Mouse (Mus musculus): ENCODE measurements around the gene P2ry12. TPM values are rescaled to one million over a fixed set of nuclear protein-coding genes. Genes with fewer than 3 reads are reported as not detected.

P2ry12 gene
- total RNA-seq (2014; fragmentation: Nextera tagmentation) (not detected in 2 replicates), total RNA-seq (2017) (not detected in 2 replicates)

DNA sequence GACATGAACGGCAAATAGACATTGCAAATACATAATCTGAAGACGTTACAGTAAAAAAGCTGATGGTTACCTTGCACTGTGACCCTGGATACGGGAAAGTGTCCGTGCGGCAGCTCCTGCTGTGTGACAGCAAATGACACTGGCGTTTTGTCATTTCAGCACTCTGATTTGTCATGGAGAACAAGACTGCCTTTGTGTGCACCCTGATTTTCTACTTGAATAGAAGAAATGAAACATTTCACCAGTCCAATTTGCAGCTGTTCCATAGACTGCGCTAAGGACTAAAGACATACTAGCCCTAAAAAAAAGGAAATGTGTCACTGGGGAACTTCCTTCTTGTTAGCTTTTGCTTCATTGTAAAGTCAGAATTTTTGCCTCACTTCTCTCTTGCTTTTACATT lies at the start of gene P2ry12:
TSS of gene P2ry12 (minus strand) at position 168 of the 400 bp plus-strand sequence.
- ATAC-seq (replicated peaks; ENCODE audit: poor library complexity, severe bottlenecking), result peak; percentile 54

GRCm38 (mm10) chr3:59305518-59305917 lies 42.8 kb upstream of the P2ry12 start:
- no peak for ATAC-seq (replicated peaks; ENCODE audit: poor library complexity, severe bottlenecking)

DNA sequence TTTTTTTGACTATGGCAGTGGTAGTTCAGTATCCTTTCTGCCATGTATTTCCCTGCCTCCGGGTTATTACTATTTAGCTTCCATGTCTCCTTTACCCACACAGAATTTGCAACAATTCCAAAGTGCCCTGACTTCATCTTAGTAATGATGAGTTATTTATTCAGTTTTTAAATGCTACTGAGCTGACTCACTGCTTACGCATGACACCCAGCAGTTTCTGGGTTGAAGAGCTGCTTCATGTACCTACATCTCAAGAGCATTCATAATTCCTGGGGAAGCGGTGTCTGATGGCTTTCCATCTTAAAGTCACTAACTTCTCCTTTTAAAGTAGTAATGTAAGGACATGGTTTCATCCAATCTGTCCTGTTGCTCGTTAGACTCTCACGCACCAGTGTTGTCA lies 42.3 kb upstream of the P2ry12 start:
- no peak for ATAC-seq (replicated peaks; ENCODE audit: poor library complexity, severe bottlenecking)

DNA sequence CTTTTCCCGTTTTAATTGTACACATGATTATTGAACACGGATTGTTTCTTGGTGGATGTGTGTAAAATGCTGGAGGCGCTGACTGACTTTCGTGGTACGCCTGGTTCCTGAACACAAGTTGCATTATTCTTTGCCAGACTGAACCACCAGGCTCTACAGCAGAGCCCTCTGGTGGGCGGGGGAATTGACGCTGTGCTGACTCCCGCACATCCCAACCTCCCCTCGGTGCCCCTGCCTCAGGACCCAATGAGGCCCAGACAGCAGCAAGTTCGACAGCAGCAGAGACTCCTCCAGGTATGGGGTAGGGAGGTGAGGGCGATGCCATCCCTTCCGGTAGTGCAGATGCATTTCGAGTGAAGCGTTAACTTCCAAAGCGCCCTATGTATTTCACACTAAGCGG lies 35.0 kb upstream of the P2ry12 start:
- no peak for ATAC-seq (replicated peaks; ENCODE audit: poor library complexity, severe bottlenecking)

GRCm38 (mm10) chr3:59296563-59297130 lies 34.0 kb upstream of the P2ry12 start:
- no peak for ATAC-seq (replicated peaks; ENCODE audit: poor library complexity, severe bottlenecking)

DNA sequence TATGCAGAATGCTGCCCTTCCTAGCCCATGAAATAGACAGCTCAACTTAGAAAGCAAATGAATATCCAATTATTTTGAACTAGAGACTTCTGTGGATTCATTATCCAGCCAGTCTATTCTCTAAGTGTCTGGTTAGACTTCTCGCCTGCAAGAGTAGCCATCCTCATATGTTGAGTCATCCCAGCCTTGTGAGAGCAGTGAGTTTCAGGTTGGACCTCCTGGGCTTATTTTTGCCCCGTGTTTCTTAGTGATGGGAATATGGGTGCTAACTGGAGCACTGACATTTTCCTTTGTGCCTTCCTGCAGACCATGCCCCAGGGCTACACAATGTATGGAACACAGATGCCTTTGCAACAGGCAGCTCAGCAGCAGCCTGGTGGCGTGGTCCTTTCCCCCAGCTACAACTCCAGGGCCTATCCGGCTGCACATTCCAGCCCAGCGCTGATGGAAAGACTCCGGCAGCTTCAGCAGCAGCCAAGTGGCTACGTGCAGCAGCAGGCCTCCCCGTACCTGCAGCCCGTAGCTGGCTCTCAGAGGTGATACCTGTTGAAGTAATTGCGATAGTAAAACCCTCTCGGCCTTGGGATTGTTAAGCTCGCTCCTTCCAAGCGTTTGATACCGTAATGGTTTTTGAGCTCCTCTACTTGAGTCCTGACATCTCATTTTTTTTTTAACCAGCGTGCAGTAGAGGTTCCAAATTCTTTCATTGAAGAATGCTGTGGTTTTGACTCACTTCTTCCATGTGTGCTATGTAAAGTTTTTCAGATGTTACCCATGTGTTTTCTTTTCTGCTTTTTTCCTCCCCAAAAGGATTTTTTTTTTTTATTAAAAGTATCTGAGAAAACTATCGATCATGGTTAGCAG lies 33.3 kb upstream of the P2ry12 start:
- ATAC-seq (replicated peaks; ENCODE audit: poor library complexity, severe bottlenecking), result no peak

DNA sequence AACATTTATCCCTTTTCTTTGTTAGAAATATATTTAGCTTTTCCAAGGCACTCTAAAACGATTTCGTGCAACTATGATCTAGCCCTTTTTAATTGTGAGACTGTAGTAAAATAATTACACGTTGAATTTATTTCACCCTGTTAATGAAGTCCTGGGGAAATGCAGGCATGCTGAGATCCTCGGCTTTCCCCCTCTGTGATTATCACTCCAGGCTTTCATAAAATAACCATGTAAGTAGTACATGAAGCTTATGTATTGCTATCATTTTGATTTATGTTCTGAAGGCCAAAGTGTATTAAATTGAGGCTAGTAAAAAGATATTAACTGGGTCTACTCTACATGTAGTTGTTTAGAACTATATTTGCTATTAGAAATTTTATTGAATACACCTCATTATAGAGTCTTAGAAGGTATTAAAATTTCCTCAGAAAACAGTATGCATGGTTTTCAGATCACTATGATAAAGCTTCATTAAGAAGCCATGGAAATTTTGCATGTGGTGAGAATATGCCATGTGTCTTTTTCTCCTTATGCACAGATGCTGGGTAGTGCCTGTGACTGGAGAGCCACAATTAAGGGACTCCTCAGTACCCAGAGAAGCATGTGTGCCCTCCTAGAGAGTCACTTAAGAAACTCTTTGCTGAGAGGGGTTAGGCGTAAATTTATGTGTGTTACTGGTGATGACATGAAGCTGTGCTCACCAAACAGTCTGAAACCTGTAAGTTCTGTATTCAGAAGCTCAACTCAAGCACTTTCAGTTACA lies 30.9 kb upstream of the P2ry12 start:
- ATAC-seq (replicated peaks; ENCODE audit: poor library complexity, severe bottlenecking), result no peak

DNA sequence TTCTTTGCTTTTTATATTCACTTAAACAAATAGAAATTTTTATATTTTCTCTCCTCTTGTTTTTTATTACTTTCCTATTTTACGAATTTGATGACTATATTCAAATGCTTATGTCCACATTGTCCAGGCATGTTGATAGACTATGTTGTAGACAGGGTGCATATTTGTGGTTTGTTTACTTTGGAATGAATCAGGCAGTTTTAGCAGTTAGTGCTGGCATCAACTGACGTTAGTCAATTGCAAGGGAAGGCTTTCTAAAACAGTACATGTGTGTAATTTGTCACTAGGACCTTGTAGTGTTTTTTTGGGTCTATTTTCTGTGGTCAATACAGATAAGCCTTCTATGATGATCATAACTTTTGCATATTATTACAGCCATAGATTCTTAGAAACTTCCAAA lies 27.9 kb upstream of the P2ry12 start:
- ATAC-seq (replicated peaks; ENCODE audit: poor library complexity, severe bottlenecking), result no peak

- no peak for ATAC-seq (replicated peaks; ENCODE audit: poor library complexity, severe bottlenecking)
These were observed 15.9 kb upstream of the P2ry12 start for GRCm38 (mm10) chr3:59278620-59279019.

DNA sequence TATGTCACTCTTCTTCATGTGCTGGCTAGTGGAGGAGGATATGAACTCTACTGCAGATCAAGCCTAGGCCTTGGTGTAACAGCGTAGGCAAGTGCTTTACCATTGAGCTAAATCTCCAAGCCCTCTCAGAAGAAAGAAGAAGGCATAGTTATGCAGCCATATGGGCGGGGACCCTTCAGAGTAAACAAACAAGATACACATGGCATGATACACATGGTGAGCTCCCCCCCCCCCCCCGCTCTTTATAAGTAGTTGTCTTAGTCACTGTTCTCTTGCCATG lies 15.5 kb upstream of the P2ry12 start:
- ATAC-seq (replicated peaks; ENCODE audit: poor library complexity, severe bottlenecking), result no peak

- no peak for ATAC-seq (replicated peaks; ENCODE audit: poor library complexity, severe bottlenecking)
These were observed 15.0 kb upstream of the P2ry12 start for GRCm38 (mm10) chr3:59277502-59278253.

GRCm38 (mm10) chr3:59270811-59271210 lies 8.1 kb upstream of the P2ry12 start:
- no peak for ATAC-seq (replicated peaks; ENCODE audit: poor library complexity, severe bottlenecking)

GRCm38 (mm10) chr3:59263988-59264387 lies 1.3 kb upstream of the P2ry12 start:
- ATAC-seq (replicated peaks; ENCODE audit: poor library complexity, severe bottlenecking), result peak; percentile 43

- no peak for ATAC-seq (replicated peaks; ENCODE audit: poor library complexity, severe bottlenecking)
These were observed 746 bp upstream of the P2ry12 start for GRCm38 (mm10) chr3:59263417-59263816.

DNA sequence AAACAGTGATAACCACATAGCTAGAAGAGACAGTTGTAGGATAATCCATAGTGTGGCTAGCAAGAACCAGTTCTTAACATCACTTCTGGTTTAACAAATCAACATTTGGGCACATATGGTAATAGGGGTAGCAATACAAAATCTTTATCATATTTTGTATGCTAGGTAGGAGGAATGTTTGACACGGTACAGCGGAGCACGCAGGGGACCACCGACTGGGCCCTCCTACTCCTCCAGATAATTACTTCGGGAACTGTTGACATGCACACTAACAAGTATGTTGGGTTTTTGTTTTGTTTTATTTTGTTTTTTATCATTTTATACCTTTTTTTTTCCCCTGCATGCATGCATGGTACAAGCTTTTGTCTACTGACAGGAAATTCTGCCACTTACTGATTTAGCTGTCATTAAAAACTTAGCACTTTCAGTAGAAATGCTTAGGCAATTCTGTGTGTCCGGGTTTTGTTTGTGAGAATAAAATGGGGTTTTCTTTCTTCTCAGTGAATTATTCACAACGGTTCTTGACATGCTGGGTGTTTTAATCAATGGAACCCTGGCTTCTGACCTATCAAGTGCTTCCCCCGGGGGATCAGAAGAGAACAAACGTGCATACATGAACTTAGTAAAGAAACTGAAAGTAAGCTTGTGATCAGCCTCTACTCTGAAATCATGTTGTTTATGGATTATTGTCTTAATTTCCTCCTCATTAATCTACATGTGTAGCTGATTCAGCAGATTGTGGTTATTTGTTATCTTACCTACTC lies 780 bp downstream of the P2ry12 start:
- ATAC-seq (replicated peaks; ENCODE audit: poor library complexity, severe bottlenecking), result no peak

DNA sequence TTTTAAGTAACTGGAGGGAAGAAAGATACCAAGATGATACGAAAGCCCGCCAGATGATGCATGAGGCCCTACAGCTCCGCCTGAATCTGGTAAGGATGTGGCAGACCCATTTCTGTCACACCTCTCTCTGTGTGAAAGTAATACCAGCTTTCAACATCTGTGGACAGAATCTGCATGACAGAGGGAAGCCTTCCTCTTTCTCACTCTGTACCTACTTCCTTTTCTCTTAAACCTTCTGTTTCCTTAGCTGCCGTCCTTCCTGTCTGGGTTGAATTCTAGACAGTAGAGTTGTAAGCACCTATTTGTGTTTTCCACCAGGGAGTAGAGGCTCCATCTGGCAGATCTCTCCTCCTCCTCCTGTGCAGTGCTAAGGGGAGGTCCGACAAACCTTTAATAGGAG lies 1.9 kb downstream of the P2ry12 start:
- peak; percentile 82 for ATAC-seq (replicated peaks; ENCODE audit: poor library complexity, severe bottlenecking)

- no peak for ATAC-seq (replicated peaks; ENCODE audit: poor library complexity, severe bottlenecking)
These were observed 4.7 kb downstream of the P2ry12 start for GRCm38 (mm10) chr3:59257740-59258664.

- ATAC-seq (replicated peaks; ENCODE audit: poor library complexity, severe bottlenecking), result no peak
These were observed 12.2 kb downstream of the P2ry12 start for GRCm38 (mm10) chr3:59250454-59250853.

- ATAC-seq (replicated peaks; ENCODE audit: poor library complexity, severe bottlenecking), result peak; percentile 14; the same call in 1 of the 2 replicates
These were observed 14.6 kb downstream of the P2ry12 start for GRCm38 (mm10) chr3:59248031-59248430.

Data from granulocyte monocyte progenitor cell, adult 5-6 weeks (primary cell).